Comparison of ENCODE assay signal across 14 mouse cellular contexts in genomic region chr17:13722434-13722833, GRCm38 (mm10). TPM values are rescaled to one million over a fixed set of nuclear protein-coding genes. Genes with fewer than 3 reads are reported as not detected.
A peak's percentile ranks its signal among the peaks of the same experiment; 100 is the strongest.
DNase-seq lines count a peak whose midpoint lies in the region; ATAC-seq lines count a peak whose summit lies in the region.
"Had no signal": no experiment of that assay in that cellular context is flagged by ENCODE, and none has a peak within 500 bp of the region (broad histone marks: within the 10 kb centered on the region; RNA-seq: fewer than 3 reads in every experiment).

No protein-coding gene starts in this region.

- no peak overlapping the region for H3K4me3 ChIP-seq in hindbrain, embryonic 10.5 days
- H3K4me3 ChIP-seq in midbrain, embryonic 11.5 days (ENCODE audit: low read depth, low read length) = no peak overlapping the region
- H3K4me3 ChIP-seq in neural tube, embryonic 15.5 days (replicated peaks) = no peak overlapping the region
- H3K4me3 ChIP-seq: embryonic facial prominence, embryonic 13.5 days; heart, adult 2 months; liver, embryonic 12.5 days had no signal

- H3K9ac ChIP-seq in midbrain, embryonic 11.5 days (ENCODE audit: low read length) = no peak overlapping the region
- H3K9ac ChIP-seq in neural tube, embryonic 15.5 days (replicated peaks) = no peak overlapping the region
- H3K9ac ChIP-seq: embryonic facial prominence, embryonic 13.5 days; liver, embryonic 12.5 days had no signal

- H3K36me3 ChIP-seq in hindbrain, embryonic 10.5 days = no peaks in the 10 kb centered on the region
- no peaks in the 10 kb centered on the region for H3K36me3 ChIP-seq in midbrain, embryonic 11.5 days (ENCODE audit: control insufficient read depth, insufficient read depth, low read length)
- H3K36me3 ChIP-seq in neural tube, embryonic 15.5 days = no peaks in the 10 kb centered on the region
- H3K36me3 ChIP-seq: embryonic facial prominence, embryonic 13.5 days; liver, embryonic 12.5 days had no signal

- 37% methylated on average over 2 of the region's 2 CpGs for WGBS in hindbrain, embryonic 10.5 days
- WGBS in midbrain, embryonic 11.5 days = 36% methylated on average over 2 of the region's 2 CpGs
- WGBS in neural tube, embryonic 15.5 days = 16% methylated on average over 2 of the region's 2 CpGs

- H3K4me2 ChIP-seq in midbrain, embryonic 11.5 days = no peak overlapping the region
- H3K4me2 ChIP-seq in neural tube, embryonic 15.5 days = no peak overlapping the region
- H3K4me2 ChIP-seq: embryonic facial prominence, embryonic 13.5 days; liver, embryonic 12.5 days had no signal

- peak overlapping the region; percentile 74 for H3K27ac ChIP-seq in hindbrain, embryonic 10.5 days
- no peak overlapping the region; the same call in 1 of the 2 replicates for H3K27ac ChIP-seq in midbrain, embryonic 11.5 days (ENCODE audit: low read depth, low read length)
- H3K27ac ChIP-seq in neural tube, embryonic 15.5 days (replicated peaks) = no peak overlapping the region
- H3K27ac ChIP-seq: heart, adult 2 months; liver, embryonic 12.5 days had no signal

- no peaks in the 10 kb centered on the region for H3K9me3 ChIP-seq in hindbrain, embryonic 10.5 days
- H3K9me3 ChIP-seq in midbrain, embryonic 11.5 days (ENCODE audit: control insufficient read depth, low read length) = no peaks in the 10 kb centered on the region
- H3K9me3 ChIP-seq in neural tube, embryonic 15.5 days (replicated peaks) = no peaks in the 10 kb centered on the region
- H3K9me3 ChIP-seq: embryonic facial prominence, embryonic 13.5 days; liver, embryonic 12.5 days had no signal

- peak; percentile 72 for ATAC-seq in midbrain, embryonic 11.5 days (ENCODE audit: low FRiP score)
- peak; percentile 38; the same call in 1 of the 2 replicates for ATAC-seq in neural tube, embryonic 15.5 days (ENCODE audit: low FRiP score)
- no peak for ATAC-seq in frontal cortex, adult (ENCODE audit: low TSS enrichment)
- ATAC-seq: liver, embryonic 12.5 days had no signal

- H3K27me3 ChIP-seq in hindbrain, embryonic 10.5 days (ENCODE audit: insufficient read depth, poor library complexity, severe bottlenecking) = no peaks in the 10 kb centered on the region; the same call in 1 of the 2 replicates
- H3K27me3 ChIP-seq in midbrain, embryonic 11.5 days (ENCODE audit: control insufficient read depth, insufficient read depth, low read length) = no peaks in the 10 kb centered on the region
- no peaks in the 10 kb centered on the region for H3K27me3 ChIP-seq in neural tube, embryonic 15.5 days (replicated peaks)

- H3K4me1 ChIP-seq in hindbrain, embryonic 10.5 days (replicated peaks) = peaks cover 25% of the 10 kb centered on the region
- H3K4me1 ChIP-seq in midbrain, embryonic 11.5 days (ENCODE audit: control insufficient read depth, insufficient read depth, low read length) = peaks cover 8% of the 10 kb centered on the region; the same call in 1 of the 2 replicates
- peaks cover 12% of the 10 kb centered on the region for H3K4me1 ChIP-seq in neural tube, embryonic 15.5 days
- H3K4me1 ChIP-seq: liver, embryonic 12.5 days had no signal

- DNase-seq in layer of hippocampus, adult 9-11 months = peak; percentile 48
- no peak for DNase-seq in layer of hippocampus, postnatal 14 days (ENCODE audit: low spot score in 2 of 2)
- no peak for DNase-seq in hindbrain, embryonic 10.5 days (ENCODE audit: low spot score)
- no peak for DNase-seq in midbrain, embryonic 11.5 days (ENCODE audit: low spot score, missing footprints)
- no peak for DNase-seq in adipocyte (ENCODE audit: low spot score)
- no peak for DNase-seq in lung, postnatal 36 days
- DNase-seq: adrenal gland, adult 2 months; cerebellum, postnatal 25 days; heart, adult 2 months; kidney, adult 11 months had no signal

RNA-seq across cellular contexts. Expression of gene Afdn, which starts 37.9 kb away (rescaled TPM):
- total RNA-seq in layer of hippocampus, postnatal 14 days (2021) = 100 to 1,000 TPM; 106 to 112 TPM
- polyA plus RNA-seq in hindbrain, embryonic 10.5 days (2016; fragmentation: Nextera tagmentation; extraction: Ambion mirVana) = 71.0 and 72.2 TPM in 2 replicates
- polyA plus RNA-seq in midbrain, embryonic 11.5 days (2014; fragmentation: Nextera tagmentation; extraction: Ambion mirVana) = 117 and 123 TPM in 2 replicates
- polyA plus RNA-seq in neural tube, embryonic 15.5 days (2015; fragmentation: Nextera tagmentation; extraction: Ambion mirVana) = 90.4 and 124 TPM in 2 replicates

RNA-seq across cellular contexts. Expression of gene Tcte2, which starts 39.2 kb away (rescaled TPM):
- 10 to 100 TPM; 15.1 to 17.0 TPM for total RNA-seq in layer of hippocampus, postnatal 14 days (2021)
- polyA plus RNA-seq in hindbrain, embryonic 10.5 days (2016; fragmentation: Nextera tagmentation; extraction: Ambion mirVana) = 4.4 and 7.5 TPM in 2 replicates
- 5.6 and 5.8 TPM in 2 replicates for polyA plus RNA-seq in midbrain, embryonic 11.5 days (2014; fragmentation: Nextera tagmentation; extraction: Ambion mirVana)
- polyA plus RNA-seq in neural tube, embryonic 15.5 days (2015; fragmentation: Nextera tagmentation; extraction: Ambion mirVana) = 15.4 and 20.3 TPM in 2 replicates
